Mouse (Mus musculus) MEL (cell line): Measurements from ENCODE around the gene Plxnb1. TPM values are rescaled to one million over a fixed set of nuclear protein-coding genes. Genes with fewer than 3 reads are reported as not detected.

ENCODE experiments used
- DNase-seq: peaks from one replicate; pipeline ENCODE4 v3.0.0; 2011; ENCODE audit warnings: low read depth, low spot score
- H3K27ac ChIP-seq: 2 replicates; pipeline ENCODE4 v1.5.1; 2012; ENCODE audit warnings: low read depth, mild to moderate bottlenecking, control low read depth, low read length, moderate library complexity; ENCODE audit not compliant: control insufficient read depth
- H3K27me3 ChIP-seq, 2 experiments: fragments of 150-350 bp in 1 of 2; sonication (generic) in 1 of 2; 2 replicates each; pipeline ENCODE4 v1.6.1; 2012; ENCODE audit warnings: low read length in 2 of 2, mild to moderate bottlenecking in 2 of 2, improper control_type of control experiment in 1 of 2, moderate library complexity in 1 of 2; ENCODE audit not compliant: insufficient read depth in 2 of 2, control insufficient read depth in 1 of 2
- H3K36me3 ChIP-seq, 2 experiments: 2 replicates each; pipeline ENCODE4 v1.6.1; 2012 to 2014; ENCODE audit warnings: low read length in 2 of 2, improper control_type of control experiment in 1 of 2, inconsistent platforms in 1 of 2, mild to moderate bottlenecking in 1 of 2; ENCODE audit not compliant: insufficient read depth in 2 of 2, control insufficient read depth in 1 of 2
- H3K4me1 ChIP-seq, 2 experiments: fragments of 150-350 bp in 1 of 2; sonication (generic) in 1 of 2; 2 replicates each; pipeline ENCODE4 v1.6.1; 2012; ENCODE audit warnings: low read length in 2 of 2, improper control_type of control experiment in 1 of 2, mild to moderate bottlenecking in 1 of 2; ENCODE audit not compliant: insufficient read depth in 2 of 2, control insufficient read depth in 1 of 2
- H3K4me3 ChIP-seq, 2 experiments: fragments of 150-350 bp in 1 of 2; sonication (generic) in 1 of 2; 2 replicates each; pipeline ENCODE4 v1.5.1; 2012; ENCODE audit warnings: low read depth in 2 of 2, low read length in 2 of 2, mild to moderate bottlenecking in 2 of 2, moderate library complexity in 2 of 2, control low read depth in 1 of 2, improper control_type of control experiment in 1 of 2; ENCODE audit not compliant: control insufficient read depth in 1 of 2, insufficient read depth in 1 of 2
- H3K79me2 ChIP-seq: 2 replicates; pipeline ENCODE4 v1.6.1; 2012; ENCODE audit warnings: mild to moderate bottlenecking, low read length, moderate library complexity; ENCODE audit not compliant: control insufficient read depth, poor library complexity, insufficient read depth
- H3K9ac ChIP-seq: 2 replicates; pipeline ENCODE4 v1.6.1; 2012; ENCODE audit warnings: low read depth, mild to moderate bottlenecking, control low read depth, low read length, moderate library complexity; ENCODE audit not compliant: control insufficient read depth, poor library complexity, severe bottlenecking
- H3K9me3 ChIP-seq: fragments of 150-350 bp; sonication (generic); replicated peaks from 2 replicates; pipeline ENCODE4 v1.6.1; 2012; ENCODE audit warnings: mild to moderate bottlenecking, low read length, improper control_type of control experiment, moderate library complexity; ENCODE audit not compliant: insufficient read depth
- CHD1 ChIP-seq: IDR thresholded peaks from 2 replicates; pipeline ENCODE4 v1.6.1; 2012; ENCODE audit warnings: low read depth, mild to moderate bottlenecking, inconsistent platforms, low read length, improper control_type of control experiment
- CHD2 ChIP-seq: IDR thresholded peaks from 2 replicates; pipeline ENCODE4 v1.6.1; 2011; ENCODE audit warnings: low read length, improper control_type of control experiment
- CTCF ChIP-seq, 3 experiments: IDR thresholded peaks in 2 of 3; conservative IDR thresholded peaks in 1 of 3; 2 replicates each; pipeline ENCODE4 v1.5.1; 2011 to 2012; ENCODE audit warnings: low read length in 3 of 3, low read depth in 2 of 3, mild to moderate bottlenecking in 2 of 3, improper control_type of control experiment in 1 of 3, inconsistent platforms in 1 of 3, mixed read lengths in 1 of 3, moderate library complexity in 1 of 3; ENCODE audit not compliant: control insufficient read depth in 1 of 3, insufficient read depth in 1 of 3, poor library complexity in 1 of 3, severe bottlenecking in 1 of 3
- EP300 ChIP-seq, 2 experiments: IDR thresholded peaks; 2 replicates each; pipeline ENCODE4 v1.6.1; 2011; ENCODE audit warnings: improper control_type of control experiment in 2 of 2, low read length in 2 of 2, low read depth in 1 of 2, mild to moderate bottlenecking in 1 of 2
- MXI1 ChIP-seq: IDR thresholded peaks from 2 replicates; pipeline ENCODE4 v1.6.1; 2011; ENCODE audit warnings: mild to moderate bottlenecking, low read depth, low read length, improper control_type of control experiment
- MYB ChIP-seq: IDR thresholded peaks from 2 replicates; pipeline ENCODE4 v1.6.1; 2011; ENCODE audit warnings: mild to moderate bottlenecking, low read depth, low read length, improper control_type of control experiment
- NELFE ChIP-seq: IDR thresholded peaks from 2 replicates; pipeline ENCODE4 v1.6.1; 2011; ENCODE audit warnings: low read depth, low read length, improper control_type of control experiment
- POLR2A ChIP-seq, 2 experiments: IDR thresholded peaks; 2 replicates each; pipeline ENCODE4 v1.6.1; 2011 to 2012; ENCODE audit warnings: low read length in 2 of 2, mild to moderate bottlenecking in 2 of 2, control low read depth in 1 of 2, improper control_type of control experiment in 1 of 2, low read depth in 1 of 2, moderate library complexity in 1 of 2; ENCODE audit not compliant: control insufficient read depth in 1 of 2, insufficient read depth in 1 of 2, poor library complexity in 1 of 2
- POLR2AphosphoS2 ChIP-seq: IDR thresholded peaks from 2 replicates; pipeline ENCODE4 v1.6.1; 2011; ENCODE audit warnings: low read length, improper control_type of control experiment
- RAD21 ChIP-seq: IDR thresholded peaks from 2 replicates; pipeline ENCODE4 v1.6.1; 2011; ENCODE audit warnings: mild to moderate bottlenecking, low read depth, low read length, improper control_type of control experiment
- RCOR1 ChIP-seq: IDR thresholded peaks from 2 replicates; pipeline ENCODE4 v1.6.1; 2012; ENCODE audit warnings: low read depth, mild to moderate bottlenecking, inconsistent platforms, low read length, improper control_type of control experiment
- SMC3 ChIP-seq: IDR thresholded peaks from 2 replicates; pipeline ENCODE4 v1.6.1; 2011; ENCODE audit warnings: low read depth, low read length, improper control_type of control experiment
- TBP ChIP-seq: IDR thresholded peaks from 2 replicates; pipeline ENCODE4 v1.8.0; 2011; ENCODE audit warnings: low read depth, low read length, improper control_type of control experiment
- USF1 ChIP-seq: IDR thresholded peaks from 2 replicates; pipeline ENCODE4 v1.6.1; 2014; ENCODE audit warnings: low read depth, mild to moderate bottlenecking, inconsistent platforms, low read length, improper control_type of control experiment, moderate library complexity
- USF2 ChIP-seq, 2 experiments: IDR thresholded peaks; 2 replicates each; pipeline ENCODE4 v1.6.1; 2011 to 2012; ENCODE audit warnings: improper control_type of control experiment in 2 of 2, low read length in 2 of 2, borderline replicate concordance in 1 of 2, inconsistent platforms in 1 of 2, low read depth in 1 of 2, mild to moderate bottlenecking in 1 of 2; ENCODE audit not compliant: insufficient read depth in 1 of 2
- ZC3H11A ChIP-seq: IDR thresholded peaks from 2 replicates; pipeline ENCODE4 v1.6.1; 2012; ENCODE audit warnings: low read depth, mild to moderate bottlenecking, inconsistent platforms, low read length, improper control_type of control experiment
- ZKSCAN1 ChIP-seq: IDR thresholded peaks from 2 replicates; pipeline ENCODE4 v1.6.1; 2012; ENCODE audit warnings: low read depth, mild to moderate bottlenecking, inconsistent platforms, low read length, improper control_type of control experiment, moderate library complexity
- ZNF384 ChIP-seq: IDR thresholded peaks from 2 replicates; pipeline ENCODE4 v1.6.1; 2012; ENCODE audit warnings: low read depth, mild to moderate bottlenecking, inconsistent platforms, low read length, improper control_type of control experiment
- polyA plus RNA-seq, 2 experiments: library from polyadenylated mRNA; stranded (reverse) in 1 of 2; unstranded in 1 of 2; fragments of >175 nt in 1 of 2; fragments of >200 nt in 1 of 2; gene quantifications; 2 replicates each; pipeline versions ENCODE4 v1.2.1 to v1.2.4; 2012; ENCODE audit warnings: low replicate concordance in 2 of 2, low read depth in 1 of 2; ENCODE audit not compliant: insufficient read length in 2 of 2, insufficient read depth in 1 of 2, missing spikeins in 1 of 2
- total RNA-seq: library from RNA; depleted of rRNA; stranded (reverse); fragments of 300-350 nt; gene quantifications from 2 replicates; pipeline ENCODE4 v1.2.3, GENCODE M21; 2012

Gene Plxnb1
- total and polyA plus RNA-seq, 3 experiments: 0.07 TPM; not detected in 2

GRCm38 (mm10) chr9:109120956-109121355 is 25.8 kb downstream of the Plxnb1 start:
- Histone ChIP-seq H3K9me3 (no peaks in the 10 kb centered on the region), H3K4me1 (peaks cover 2 to 14% of the 10 kb centered on the region in 2 experiments; a peak in 3 of 4 replicates), H3K27ac (no peak overlapping the region), H3K79me2 (no peaks in the 10 kb centered on the region), H3K27me3 (no peaks in the 10 kb centered on the region; a peak in 1 of 4 replicates), H3K4me3 (no peak overlapping the region), H3K9ac (no peak overlapping the region), H3K36me3 (peaks cover 0 to 4% of the 10 kb centered on the region in 2 experiments; a peak in 2 of 4 replicates)
- DNase-seq: no peak
- TF ChIP-seq EP300 (IDR thresholded peaks at IDR 0.05; ENCODE audit: low read depth in 1 of 2, low read length in 2 of 2): no peak
- TF ChIP-seq ZKSCAN1: no peak
- TF ChIP-seq MYB: no peak
- no peak for TF ChIP-seq RCOR1
- TF ChIP-seq TBP: no peak
- TF ChIP-seq USF2 (IDR thresholded peaks at IDR 0.05; ENCODE audit: borderline replicate concordance in 1 of 2, insufficient read depth in 1 of 2, low read depth in 1 of 2, low read length in 2 of 2): no peak
- TF ChIP-seq ZNF384: no peak
- no peak for TF ChIP-seq NELFE
- no peak for TF ChIP-seq CHD2
- no peak for TF ChIP-seq USF1
- no peak for TF ChIP-seq POLR2AphosphoS2
- TF ChIP-seq ZC3H11A: no peak
- no peak for TF ChIP-seq RAD21
- no peak for TF ChIP-seq MXI1
- TF ChIP-seq POLR2A (IDR thresholded peaks at IDR 0.05; ENCODE audit: control insufficient read depth in 1 of 2, insufficient read depth in 1 of 2, low read depth in 1 of 2, low read length in 2 of 2, poor library complexity in 1 of 2): no peak
- TF ChIP-seq SMC3: no peak

GRCm38 (mm10) chr9:109122553-109123085 is 27.4 kb downstream of the Plxnb1 start:
- peak; percentile 70 for DNase-seq
- Histone ChIP-seq H3K9me3 (no peaks in the 10 kb centered on the region), H3K4me1 (peaks cover 2 to 14% of the 10 kb centered on the region in 2 experiments; a peak in 3 of 4 replicates), H3K27ac (no peak overlapping the region), H3K9ac (no peak overlapping the region), H3K27me3 (no peaks in the 10 kb centered on the region; a peak in 1 of 4 replicates), H3K36me3 (peaks cover 0 to 4% of the 10 kb centered on the region in 2 experiments; a peak in 2 of 4 replicates), H3K79me2 (no peaks in the 10 kb centered on the region), H3K4me3 (no peak overlapping the region)
- peak; percentile 11 to 68 (median 43); a peak in 4 of 6 replicates for TF ChIP-seq CTCF (IDR thresholded peaks at IDR 0.05 in 2 of 3, conservative IDR thresholded peaks at IDR 0.05 in 1 of 3; ENCODE audit: control insufficient read depth in 1 of 3, insufficient read depth in 1 of 3, low read depth in 2 of 3, low read length in 3 of 3, poor library complexity in 1 of 3, severe bottlenecking in 1 of 3)
- TF ChIP-seq ZKSCAN1: no peak
- peak; percentile 78 for TF ChIP-seq SMC3
- peak; percentile 60 for TF ChIP-seq ZC3H11A
- TF ChIP-seq RAD21: peak; percentile 67
- TF ChIP-seq CHD1: no peak
